Mouse (Mus musculus): ENCODE data around the gene Cplx3. TPM values are rescaled to one million over a fixed set of nuclear protein-coding genes. Genes with fewer than 3 reads are reported as not detected.

The Cplx3 gene
- total RNA-seq, 4 experiments from 2014 or later: 15.3 to 21.3 (median 19.1) TPM

DNA sequence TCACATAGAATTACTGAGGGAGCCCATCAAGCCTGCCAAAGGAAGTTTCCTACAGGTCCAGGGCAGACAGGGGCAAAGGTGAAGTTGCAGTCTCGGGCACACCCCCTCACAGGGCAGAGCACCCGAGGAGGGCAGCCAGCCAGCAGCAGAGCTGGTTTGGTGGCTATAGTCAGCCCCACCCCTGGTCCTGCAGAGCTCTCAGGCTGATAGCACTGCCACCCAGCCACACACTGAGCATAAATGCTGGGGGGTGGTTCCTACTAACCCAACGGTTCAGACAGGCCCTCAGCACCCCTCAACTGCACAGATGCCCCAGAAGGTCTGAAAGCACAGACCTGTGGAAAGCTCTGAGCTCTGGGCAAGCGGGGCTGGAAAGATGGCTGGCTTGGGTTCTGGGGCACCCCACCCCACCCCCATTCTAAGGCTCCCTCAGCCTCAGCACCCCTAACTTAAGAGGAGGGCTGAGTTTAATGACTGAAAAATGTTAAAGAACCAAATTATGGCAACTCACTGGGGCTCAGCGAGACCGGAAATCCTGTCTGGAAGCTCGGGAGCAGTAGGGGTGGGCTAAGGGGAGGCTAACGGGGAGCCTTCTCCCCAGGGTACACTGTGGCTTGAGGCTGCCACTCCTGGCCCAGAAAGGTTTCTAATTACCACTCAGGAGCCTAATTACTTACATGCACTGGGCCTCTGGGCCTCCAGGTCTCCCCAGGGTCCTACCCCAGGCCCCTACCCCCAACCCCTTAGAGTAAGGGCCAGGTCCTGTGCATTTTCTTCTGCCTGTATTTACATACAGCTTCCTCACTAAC, 32.8 kb upstream of the Cplx3 start:
- no peak for DNase-seq (ENCODE audit: low spot score in 2 of 2)

DNA sequence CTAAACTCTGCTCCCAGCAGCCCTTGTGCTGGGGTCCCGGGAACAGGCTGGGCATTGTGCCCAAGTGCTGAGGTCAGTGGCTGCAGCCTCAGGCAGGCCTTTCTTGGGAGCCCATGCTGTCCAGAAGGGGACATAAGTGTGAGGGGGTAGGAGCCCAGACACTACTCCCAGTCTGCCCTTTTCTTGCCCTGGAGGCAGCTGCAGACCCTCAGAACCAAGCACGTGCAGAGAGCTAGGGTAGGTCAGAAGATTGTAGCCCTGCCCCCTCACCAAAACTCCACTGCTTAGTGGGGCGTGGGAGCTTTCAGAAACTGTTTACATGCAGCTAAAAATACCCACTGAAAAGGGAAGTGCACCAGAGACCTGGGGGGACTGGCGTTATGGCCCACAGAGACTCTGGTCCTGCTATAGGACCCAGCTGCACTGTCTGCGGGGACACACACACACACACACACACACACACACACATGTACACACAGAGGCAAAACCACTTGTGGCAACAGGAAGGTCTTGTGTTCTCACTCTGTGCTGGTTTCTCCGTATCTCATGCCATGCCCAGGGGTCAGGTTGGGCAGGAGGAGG, 31.8 kb upstream of the Cplx3 start:
- no peak for DNase-seq (ENCODE audit: low spot score in 2 of 2)

DNA sequence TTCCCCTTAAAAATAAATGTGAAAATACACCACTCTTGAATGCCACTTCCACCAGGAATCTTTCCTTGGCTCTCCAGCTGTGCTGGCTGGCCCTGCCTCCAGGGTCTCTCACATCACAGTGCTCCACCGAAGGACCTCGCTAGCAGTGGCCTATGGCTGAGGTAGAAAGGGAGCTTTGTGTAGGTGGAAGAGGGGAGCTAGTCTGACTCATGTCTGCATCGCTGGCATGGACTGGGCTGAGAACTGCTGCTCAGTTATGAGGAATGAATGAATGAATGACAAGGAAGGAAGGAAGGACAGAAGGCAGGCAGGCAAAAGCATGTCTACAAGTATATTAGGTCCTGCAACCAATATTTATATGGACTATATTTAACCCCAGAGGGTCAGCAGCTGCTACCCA, 31.2 kb upstream of the Cplx3 start:
- no peak for DNase-seq (ENCODE audit: low spot score in 2 of 2)

DNA sequence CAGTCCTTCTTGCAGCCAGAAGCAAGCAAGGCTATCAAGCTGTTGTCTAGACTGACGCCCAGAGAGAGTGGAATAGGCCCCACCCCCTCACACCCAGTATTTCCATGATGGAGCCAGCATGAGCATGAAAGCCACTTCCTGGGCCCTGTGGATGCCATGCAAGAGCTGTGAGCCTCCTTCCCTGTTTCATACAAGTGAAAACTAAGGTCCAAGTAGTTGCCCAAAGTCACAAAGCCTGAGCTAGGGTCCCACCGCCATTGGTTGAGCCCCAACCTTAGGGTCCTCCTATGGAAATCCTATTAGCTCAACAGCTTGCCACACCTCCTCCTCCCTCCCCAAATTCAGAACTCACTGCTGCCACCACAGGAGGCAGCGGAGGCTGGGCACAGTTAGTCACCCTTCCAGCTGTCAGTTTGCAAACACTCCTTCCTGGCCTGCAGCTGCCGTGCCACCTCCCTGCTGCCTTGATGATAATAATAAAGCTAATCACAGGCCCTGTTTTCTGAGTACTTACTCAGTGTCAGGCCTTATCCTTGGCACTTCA, 27.5 kb upstream of the Cplx3 start:
- DNase-seq (ENCODE audit: low spot score in 2 of 2): no peak

DNA sequence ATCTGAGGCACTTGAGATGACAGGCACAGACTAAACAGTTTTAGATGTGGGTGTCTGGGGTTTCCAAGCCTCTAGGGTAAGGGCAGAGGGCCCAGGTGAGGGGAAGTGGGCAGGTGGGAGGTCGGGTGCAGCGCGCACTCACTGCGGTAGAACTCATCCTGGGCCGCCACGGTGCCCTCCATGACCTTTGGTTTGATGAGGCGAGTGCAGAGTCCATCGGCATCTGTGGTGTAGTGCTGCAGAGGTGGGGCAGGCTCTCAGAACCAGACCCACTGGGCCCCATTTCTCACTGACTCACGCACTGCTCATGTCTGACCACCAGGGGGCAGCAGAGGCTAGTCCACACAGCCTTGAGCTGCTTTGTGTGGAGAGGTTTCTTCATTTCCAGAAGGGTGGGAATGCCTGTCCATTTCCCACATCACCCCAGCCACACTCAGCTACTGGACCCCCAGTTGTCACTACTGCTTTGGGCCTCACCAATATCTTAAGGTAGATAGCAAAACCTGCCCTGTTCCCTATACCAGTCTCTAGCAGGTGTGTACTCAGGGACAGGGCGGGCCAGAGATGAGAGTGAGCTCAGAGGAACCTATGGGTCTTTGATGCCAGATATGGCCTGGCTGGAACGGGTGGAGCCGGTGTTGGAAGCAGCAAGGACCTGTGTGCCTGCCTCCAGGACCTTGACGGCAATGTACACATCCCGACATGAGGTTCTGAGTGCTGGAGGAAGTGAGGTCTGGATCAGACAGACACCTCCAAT, 23.2 kb upstream of the Cplx3 start:
- DNase-seq (ENCODE audit: low spot score in 2 of 2): peak in 1 of 2 experiments; percentile 63

DNA sequence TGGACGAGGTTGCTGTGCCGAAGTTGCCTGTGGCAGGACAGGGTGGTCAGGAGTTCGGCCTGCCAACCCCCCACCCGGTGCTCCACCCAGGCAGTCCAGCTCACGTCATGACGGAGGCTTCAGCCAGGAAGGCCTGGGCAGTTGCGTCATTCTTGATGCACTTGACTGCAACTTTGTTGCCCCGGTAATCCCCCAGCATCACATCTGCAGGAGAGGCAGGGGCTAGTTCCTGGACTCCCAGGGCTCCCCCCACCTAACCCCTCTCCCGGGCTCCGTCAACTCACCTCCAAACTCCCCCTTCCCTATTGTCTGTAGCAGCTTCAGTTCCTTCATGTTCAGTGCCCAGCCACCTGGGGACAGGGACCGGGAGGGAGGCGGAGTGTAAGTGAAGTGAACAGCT, 22.6 kb upstream of the Cplx3 start:
- DNase-seq (ENCODE audit: low spot score in 2 of 2): no peak

DNA sequence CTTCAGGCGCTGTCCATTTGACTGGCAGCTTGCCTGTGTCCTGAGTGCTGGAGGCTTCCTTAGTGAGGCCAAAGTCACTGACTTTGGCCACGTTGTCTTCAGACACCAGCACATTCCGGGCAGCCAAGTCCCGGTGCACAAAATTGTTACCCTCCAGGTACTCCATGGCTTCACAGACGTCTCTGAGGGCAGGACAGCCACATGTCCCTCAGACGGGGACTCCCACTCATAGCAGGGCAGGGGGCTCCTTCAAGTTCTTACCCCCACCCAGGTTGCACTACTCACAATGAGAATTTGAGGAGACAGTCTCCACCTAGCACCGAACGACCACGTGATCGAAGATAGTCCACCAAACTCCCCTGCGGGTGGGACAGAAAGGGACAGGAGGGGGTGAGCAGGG, 21.8 kb upstream of the Cplx3 start:
- no peak for DNase-seq (ENCODE audit: low spot score in 2 of 2)

DNA sequence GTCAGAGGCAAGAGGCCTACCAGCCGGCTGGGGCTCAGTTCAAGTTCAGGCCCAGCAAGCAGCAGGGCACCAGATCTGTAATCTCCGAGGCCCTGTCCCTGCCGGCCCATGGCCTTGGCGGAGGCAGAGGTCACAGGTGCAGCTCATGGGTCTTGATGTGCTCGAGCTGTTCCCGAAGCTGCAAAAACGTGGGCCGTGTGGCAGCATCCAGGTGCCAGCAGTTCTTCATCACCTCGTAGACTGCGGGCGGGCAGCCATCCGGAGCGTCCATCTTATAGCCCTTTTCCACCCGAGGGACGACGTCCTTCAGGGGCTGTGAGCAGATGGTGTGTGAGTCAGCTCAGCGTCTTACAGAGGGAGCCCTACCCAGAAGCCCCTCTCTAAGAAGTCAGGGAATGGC, 21.1 kb upstream of the Cplx3 start:
- DNase-seq (ENCODE audit: low spot score in 2 of 2): no peak

DNA sequence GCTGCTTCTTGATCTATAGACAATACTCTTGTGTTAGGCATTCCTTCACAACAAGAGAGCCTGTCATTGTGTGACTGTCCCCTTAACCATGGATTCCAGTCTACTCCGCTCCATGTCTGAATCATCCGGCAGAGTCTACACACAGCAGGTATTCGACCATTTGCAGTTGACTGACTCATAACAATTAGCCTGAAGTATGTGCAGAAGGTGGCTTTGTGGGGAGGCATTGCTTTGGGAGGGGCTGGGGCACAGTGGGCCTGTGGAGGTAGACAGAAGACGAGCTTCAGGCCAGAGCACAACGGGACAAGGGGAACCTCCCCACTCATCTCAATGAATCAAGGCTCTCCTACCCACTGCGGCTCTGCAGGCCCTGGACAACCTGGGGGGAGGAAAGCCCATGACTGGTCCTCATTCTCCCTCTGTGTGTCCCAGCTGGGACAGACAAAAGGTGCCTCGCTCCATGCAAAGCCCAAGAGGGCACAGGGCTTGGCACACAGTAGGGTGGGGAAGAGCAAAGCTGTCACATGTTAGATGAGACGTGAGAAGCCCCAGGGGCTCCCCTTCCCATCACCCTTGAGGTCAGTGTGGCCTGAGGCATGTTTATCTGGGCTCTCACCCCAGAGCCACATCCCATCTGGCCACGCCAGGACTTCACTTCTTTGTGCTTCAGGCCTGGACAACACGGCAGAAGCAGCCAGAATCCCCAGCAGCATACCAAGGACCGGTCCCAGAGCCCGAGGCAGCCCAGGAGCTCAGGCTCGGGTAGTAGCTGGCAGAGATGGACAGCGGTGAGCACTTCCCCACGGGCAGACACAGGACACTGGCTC, 19.8 kb upstream of the Cplx3 start:
- DNase-seq (ENCODE audit: low spot score in 2 of 2): no peak

DNA sequence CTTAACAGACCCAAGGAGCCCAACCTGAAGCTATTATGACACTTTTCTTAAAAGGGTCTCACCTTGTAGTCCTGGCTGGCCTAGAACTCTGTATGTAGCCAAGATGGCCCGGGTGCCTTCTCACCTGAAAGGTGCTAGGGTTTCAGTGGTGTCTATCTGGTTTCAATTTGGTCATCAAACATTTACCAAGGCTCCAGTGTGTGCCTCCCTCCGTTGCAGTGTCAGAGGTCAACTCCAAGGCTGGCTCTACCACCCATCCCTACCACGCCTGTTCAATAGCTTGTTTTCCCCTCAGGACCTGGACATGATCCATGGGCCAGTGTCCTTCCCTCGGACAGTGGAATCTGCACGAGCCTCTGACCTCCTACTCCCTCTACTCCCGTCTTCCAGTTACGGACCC, 18.2 kb upstream of the Cplx3 start:
- DNase-seq (ENCODE audit: low spot score in 2 of 2): no peak

DNA sequence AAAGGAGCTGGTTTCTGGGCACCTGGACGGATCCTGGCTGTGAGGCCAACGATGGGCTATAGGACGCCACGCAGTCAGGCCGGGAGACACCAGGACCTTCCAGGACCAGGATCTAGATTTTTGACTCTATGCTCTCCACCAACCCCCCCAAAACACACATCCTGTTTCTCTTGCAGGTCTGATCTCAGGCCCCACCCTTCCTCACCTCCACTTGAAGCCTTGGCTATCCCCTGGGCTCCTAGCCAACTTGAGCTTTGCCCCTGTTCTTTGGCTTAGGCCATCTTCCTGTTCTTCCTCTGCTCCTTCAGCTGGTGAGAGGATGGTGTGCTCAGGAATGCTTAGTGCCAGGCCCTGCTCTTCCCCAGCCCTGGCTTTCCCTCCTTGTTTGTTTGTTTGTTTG, 14.6 kb upstream of the Cplx3 start, which contains the start of gene Lman1l:
Gene Lman1l, minus strand, starts transcription at position 101 of the 400 bp plus-strand sequence.
- no peak for DNase-seq (ENCODE audit: low spot score in 2 of 2)

DNA sequence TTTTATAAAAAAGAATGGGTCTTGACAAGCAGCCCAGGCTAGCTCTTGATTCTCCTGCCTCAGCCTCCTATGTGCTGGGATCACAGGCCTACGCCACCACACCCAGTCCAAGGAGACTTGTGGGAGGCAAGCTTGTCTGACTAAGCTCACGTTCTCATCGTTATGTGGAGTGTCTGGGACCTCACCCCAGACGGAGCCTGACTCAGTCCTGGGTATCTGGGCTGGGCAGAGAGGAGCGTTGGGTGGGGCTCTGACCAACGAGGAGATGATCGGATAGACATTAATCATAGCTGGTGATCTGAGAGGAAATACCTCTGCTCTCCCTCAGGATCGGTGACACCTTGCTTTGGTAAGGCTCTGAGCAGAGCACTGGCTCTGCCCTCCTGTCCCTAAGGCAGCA, 12.8 kb upstream of the Cplx3 start:
- DNase-seq (ENCODE audit: low spot score in 2 of 2): no peak

DNA sequence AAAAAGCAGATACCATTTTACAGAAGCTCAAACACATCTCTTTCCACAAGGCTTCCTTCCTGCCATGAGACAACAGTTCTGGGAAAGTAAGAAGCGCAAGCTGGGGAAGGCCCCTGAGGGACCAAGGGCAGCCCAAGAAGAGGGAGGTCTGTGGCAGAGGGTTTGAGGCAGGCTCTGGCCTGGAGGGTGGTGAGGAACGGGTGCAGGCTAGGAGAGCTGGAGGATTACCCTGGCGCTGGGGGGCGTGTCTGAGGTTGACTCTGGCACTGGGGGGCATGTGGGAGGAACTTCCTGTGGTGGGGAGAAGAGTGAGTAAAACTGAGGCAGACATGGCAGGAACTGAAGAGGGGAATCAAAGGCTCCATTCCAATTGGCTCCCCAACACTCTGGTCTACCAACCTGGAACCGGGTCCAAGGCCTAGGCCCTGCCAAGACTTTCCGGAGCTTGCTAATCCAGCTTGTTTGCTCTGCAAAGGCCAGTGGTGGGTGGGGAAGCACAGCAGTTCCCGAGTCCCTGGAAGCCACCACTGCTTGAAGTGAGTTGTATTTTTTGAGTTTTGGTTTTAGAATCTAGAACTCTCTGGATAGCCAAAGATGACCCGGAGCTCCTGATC, 11.6 kb upstream of the Cplx3 start:
- no peak for DNase-seq (ENCODE audit: low spot score in 2 of 2)

DNA sequence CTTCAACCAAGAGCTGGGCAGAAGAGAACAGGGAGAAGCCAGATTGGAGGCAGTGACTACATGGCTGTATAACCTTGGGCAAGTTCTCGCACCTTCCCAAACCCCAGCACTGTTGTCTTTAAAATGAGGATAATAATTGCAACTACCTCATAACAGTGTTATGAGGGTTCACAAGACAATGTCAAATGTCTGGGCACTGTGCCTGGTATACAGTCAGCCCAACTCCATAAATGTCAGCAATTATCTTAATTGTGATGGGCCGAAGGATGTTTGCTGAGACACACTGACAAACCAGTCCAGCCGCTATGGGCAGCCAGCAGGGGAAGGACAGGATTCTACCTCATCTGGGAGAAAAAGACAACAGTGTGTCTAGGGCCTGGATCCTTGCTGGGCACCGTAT, 8.7 kb upstream of the Cplx3 start:
- no peak for DNase-seq (ENCODE audit: low spot score in 2 of 2)

DNA sequence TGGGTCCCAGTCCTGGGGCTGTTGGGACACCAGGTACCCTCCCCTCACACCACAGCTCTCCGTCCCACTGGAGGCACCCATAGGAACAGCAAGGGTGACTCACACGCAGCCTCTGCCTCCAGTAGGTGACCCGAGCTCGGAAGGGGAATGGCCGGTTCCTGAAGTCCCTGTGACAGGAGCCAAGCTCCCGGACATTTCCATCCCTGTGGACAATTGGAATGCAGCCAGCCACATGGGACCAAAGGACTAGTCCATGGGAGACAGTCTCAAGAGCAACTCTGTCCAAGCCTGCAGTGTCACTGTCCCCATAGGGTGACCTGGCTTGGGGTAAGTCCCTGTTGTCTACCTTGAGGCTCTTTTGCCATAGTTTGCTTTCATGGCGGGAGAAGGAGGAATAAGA, 7.9 kb upstream of the Cplx3 start:
- no peak for DNase-seq (ENCODE audit: low spot score in 2 of 2)

DNA sequence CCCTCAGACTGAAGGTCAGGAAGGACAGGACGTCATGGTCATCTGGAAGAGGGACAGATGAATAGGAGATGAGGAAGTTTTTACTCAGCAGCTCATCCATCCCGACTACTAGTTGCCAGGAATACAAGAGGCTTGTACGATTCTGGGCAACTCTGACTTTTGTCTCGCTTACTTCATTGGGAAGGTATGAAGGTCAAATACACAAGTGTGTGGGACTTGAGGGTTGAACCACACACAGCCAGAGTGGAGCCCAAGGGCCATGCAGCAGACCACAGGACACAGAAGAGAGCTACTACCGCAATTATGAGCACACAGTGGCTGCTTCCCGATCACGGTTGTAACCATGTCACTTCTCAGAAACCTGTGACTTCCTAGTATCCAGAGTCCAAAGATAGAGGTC, 6.5 kb upstream of the Cplx3 start:
- DNase-seq (ENCODE audit: low spot score in 2 of 2): no peak

DNA sequence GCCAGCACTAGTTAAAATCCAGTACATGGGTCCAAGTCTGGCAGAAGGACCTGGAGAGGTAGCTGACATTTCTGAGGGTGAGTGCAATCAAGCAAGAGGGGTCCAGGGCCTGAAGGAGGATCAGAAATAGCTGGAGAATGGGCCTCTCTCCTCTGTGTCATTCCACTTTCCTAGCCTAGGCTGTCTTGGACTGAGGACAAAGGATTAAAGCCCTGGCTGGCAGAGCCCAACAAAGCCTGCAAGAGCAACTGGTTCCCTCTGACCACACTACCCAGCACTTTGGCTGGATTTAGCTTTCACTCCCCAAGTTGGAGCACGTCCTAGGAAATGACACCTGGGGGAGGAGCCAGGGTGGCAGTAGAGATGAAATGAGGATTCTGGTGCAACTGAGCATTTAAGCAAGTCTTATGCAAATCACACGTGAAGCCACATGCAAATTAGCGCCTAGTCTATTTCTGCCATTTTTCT, 4.3 kb upstream of the Cplx3 start:
- no peak for DNase-seq (ENCODE audit: low spot score in 2 of 2)

DNA sequence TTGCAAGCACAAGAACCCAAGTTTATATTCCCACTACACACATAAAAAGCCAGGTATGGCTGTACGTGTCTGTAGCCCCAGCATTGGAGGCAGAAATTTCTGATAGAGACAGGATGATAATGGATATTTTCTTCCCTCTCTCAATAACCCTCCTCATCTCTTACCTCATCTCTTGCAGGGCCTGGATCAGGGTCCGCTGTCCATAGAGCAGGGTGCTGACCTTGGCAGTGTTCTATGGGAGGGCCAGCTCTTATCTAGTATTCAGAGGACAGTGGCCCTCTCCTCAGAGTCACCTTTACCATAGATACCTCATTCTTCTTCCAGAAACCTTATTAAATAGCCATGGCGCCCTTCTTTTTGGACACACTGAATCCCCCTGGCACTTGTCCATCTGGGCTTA, 3.7 kb upstream of the Cplx3 start:
- no peak for DNase-seq (ENCODE audit: low spot score in 2 of 2)

DNA sequence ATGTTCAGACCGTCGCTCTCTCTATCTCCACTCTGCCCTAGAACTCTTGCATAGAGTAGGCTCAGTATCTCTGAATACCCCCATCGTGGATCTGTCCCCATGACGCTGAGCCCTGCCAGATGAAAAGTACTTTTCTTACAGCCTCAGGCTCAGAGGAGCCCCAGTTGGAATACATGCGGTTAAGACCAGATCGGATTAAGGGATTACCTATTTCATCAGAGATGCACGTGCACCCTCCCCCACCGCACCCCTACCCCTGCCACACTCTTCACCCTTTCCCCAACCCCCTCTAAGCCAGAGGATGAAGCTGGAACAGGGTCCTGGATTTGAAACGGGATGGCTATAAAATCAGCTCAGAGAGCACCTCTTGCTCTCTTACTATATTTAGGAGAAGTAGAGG, 578 bp downstream of the Cplx3 start:
- no peak for DNase-seq (ENCODE audit: low spot score in 2 of 2)

DNA sequence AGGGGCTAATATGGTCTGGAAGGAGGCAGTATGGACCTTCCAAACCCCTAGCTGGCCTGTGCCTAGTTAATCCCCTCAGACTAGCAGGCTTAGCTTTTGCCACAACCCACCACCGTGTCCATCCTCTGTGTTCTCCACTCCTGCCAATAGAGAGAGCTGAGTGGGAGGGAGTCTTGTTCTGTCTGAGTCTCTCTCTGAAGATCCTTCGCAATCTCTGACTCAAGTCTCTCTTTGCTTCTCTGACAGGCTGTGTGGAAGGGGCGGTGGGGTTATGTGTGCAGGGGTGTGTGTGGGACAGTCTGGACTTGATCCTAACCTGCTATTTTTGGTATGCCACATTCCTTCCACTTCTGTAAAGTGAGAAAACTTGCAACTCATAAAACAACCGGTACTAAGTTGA, 1.2 kb downstream of the Cplx3 start:
- DNase-seq (ENCODE audit: low spot score in 2 of 2): no peak

DNA sequence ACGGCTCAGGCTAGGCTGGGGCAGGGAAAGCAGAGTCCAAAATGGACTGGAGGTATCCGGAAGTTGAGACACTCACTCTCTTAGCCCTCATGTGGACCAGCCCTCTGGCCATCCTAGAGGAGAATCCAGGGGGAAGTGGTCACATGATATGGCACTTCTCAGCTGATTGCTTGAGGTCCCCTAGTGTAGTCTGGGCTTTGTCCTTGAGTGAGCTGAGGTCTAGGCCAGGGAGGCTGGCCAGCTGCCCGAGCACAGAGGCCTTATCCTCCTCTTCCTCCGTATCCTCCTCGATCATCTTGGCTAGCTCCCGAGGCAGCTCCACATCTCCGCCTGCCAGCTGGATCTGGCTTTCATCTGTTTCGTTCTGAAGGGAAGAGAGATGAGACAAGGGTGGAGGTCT, 4.0 kb downstream of the Cplx3 start:
- DNase-seq (ENCODE audit: low spot score in 2 of 2): no peak
